Mouse (Mus musculus) hindbrain, embryonic 16.5 days (tissue): ENCODE measurements around the gene Fhit. TPM values are rescaled to one million over a fixed set of nuclear protein-coding genes. Genes with fewer than 3 reads are reported as not detected.

ENCODE experiments used
- ATAC-seq: fragments of 200-750 bp; cut with Nextera tagmentation; 2 replicates; pipeline ENCODE4 v1.8.0; 2017; ENCODE audit warnings: moderate TSS enrichment, moderate library complexity
- H3K27ac ChIP-seq: fragments of 300-500 bp; sonication (generic); 2 replicates; pipeline ENCODE4 v1.5.1; 2014; ENCODE audit warnings: low read depth, mild to moderate bottlenecking, control low read depth, low read length, moderate library complexity
- H3K27me3 ChIP-seq: fragments of 300-500 bp; sonication (generic); replicated peaks from 2 replicates; pipeline ENCODE4 v1.6.1; 2014; ENCODE audit warnings: low read length; ENCODE audit not compliant: control insufficient read depth, insufficient read depth
- H3K36me3 ChIP-seq: fragments of 300-500 bp; sonication (generic); 2 replicates; pipeline ENCODE4 v1.6.1; 2014; ENCODE audit warnings: mild to moderate bottlenecking, low read length, moderate library complexity, mixed read lengths; ENCODE audit not compliant: control insufficient read depth, insufficient read depth
- H3K4me1 ChIP-seq: fragments of 300-500 bp; sonication (generic); 2 replicates; pipeline ENCODE4 v1.6.1; 2014; ENCODE audit warnings: low read depth, low read length; ENCODE audit not compliant: control insufficient read depth, insufficient read depth
- H3K4me2 ChIP-seq: fragments of 300-500 bp; sonication (generic); 2 replicates; pipeline ENCODE4 v1.6.1; 2014; ENCODE audit warnings: mild to moderate bottlenecking, low read length, control low read depth, moderate library complexity
- H3K4me3 ChIP-seq: fragments of 300-500 bp; sonication (generic); 2 replicates; pipeline ENCODE4 v1.5.1; 2014; ENCODE audit warnings: mild to moderate bottlenecking, low read length, control low read depth, moderate library complexity
- H3K9ac ChIP-seq: fragments of 300-500 bp; sonication (generic); 2 replicates; pipeline ENCODE4 v1.6.1; 2014; ENCODE audit warnings: low read depth, mild to moderate bottlenecking, control low read depth, low read length, moderate library complexity
- H3K9me3 ChIP-seq: fragments of 300-500 bp; sonication (generic); 2 replicates; pipeline ENCODE4 v1.6.1; 2014; ENCODE audit warnings: mild to moderate bottlenecking, low read length, moderate library complexity; ENCODE audit not compliant: control insufficient read depth
- WGBS: fragments of 180-500 bp; shearing (Covaris S2); extraction: QIAGEN DNeasy Blood & Tissue Kit; methylation state at CpG from one replicate; pipeline ENCODE4 v1.1.7; 2014; 5-methylcytosine and 5-hydroxymethylcytosine counted together
- polyA plus RNA-seq: library from polyadenylated mRNA; unstranded; fragments of >200 nt; fragmentation: Nextera tagmentation; extraction: Ambion mirVana; gene quantifications from 2 replicates; pipeline ENCODE4 v1.2.1, GENCODE M21; 2015

Fhit gene
- polyA plus RNA-seq, 1 experiment from 2014 or later: 8.5 TPM

GRCm38 (mm10) chr14:10133873-10134272 is 1028.0 kb downstream of the Fhit start:
- Histone ChIP-seq H3K4me1 (no peaks in the 10 kb centered on the region), H3K27ac (no peak overlapping the region), H3K4me2 (no peak overlapping the region), H3K9ac (no peak overlapping the region), H3K27me3 (no peaks in the 10 kb centered on the region), H3K4me3 (no peak overlapping the region), H3K9me3 (no peaks in the 10 kb centered on the region), H3K36me3 (no peaks in the 10 kb centered on the region)
- WGBS: 92% methylated on average over 10 of the region's 10 CpGs
- ATAC-seq: no peak

DNA sequence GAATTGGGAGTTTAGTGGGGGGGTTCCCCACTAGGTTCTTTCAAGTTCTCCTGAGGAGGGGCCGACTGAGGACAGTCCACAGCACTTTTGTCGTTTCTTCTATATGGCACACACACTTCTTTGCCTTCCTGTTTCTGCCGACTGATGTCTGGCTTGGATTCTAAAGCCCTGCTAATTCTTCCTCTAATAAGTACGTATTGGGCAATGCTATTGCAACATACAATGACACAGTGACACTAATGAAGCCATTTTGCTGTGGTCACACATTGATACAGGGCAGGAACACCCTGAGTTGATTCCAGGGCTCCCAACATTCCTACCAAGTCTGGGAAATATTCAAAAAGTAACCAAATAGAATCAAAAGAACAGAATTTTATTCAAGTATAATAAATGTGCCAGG is 1032.2 kb downstream of the Fhit start:
- no peaks in the 10 kb centered on the region for H3K4me1 ChIP-seq
- WGBS: 89% methylated on average over 4 of the region's 4 CpGs
- no peak overlapping the region for H3K9ac ChIP-seq
- no peaks in the 10 kb centered on the region for H3K27me3 ChIP-seq
- ATAC-seq: no peak
- no peak overlapping the region for H3K4me3 ChIP-seq
- no peak overlapping the region for H3K27ac ChIP-seq
- H3K9me3 ChIP-seq: no peaks in the 10 kb centered on the region
- no peaks in the 10 kb centered on the region for H3K36me3 ChIP-seq
- H3K4me2 ChIP-seq: no peak overlapping the region

- 90% methylated on average over 7 of the region's 7 CpGs for WGBS
These were observed 1032.7 kb downstream of the Fhit start for GRCm38 (mm10) chr14:10129088-10129487.

GRCm38 (mm10) chr14:10126536-10126935 is 1035.3 kb downstream of the Fhit start:
- Histone ChIP-seq H3K27me3 (no peaks in the 10 kb centered on the region), H3K9me3 (no peaks in the 10 kb centered on the region), H3K36me3 (no peaks in the 10 kb centered on the region), H3K27ac (no peak overlapping the region), H3K4me2 (no peak overlapping the region), H3K4me3 (no peak overlapping the region), H3K4me1 (no peaks in the 10 kb centered on the region), H3K9ac (no peak overlapping the region)
- ATAC-seq: no peak

More at GRCm38 (mm10) chr14:10129088-10129487, 1032.7 kb downstream of the Fhit start:
- H3K36me3 ChIP-seq: no peaks in the 10 kb centered on the region
- ATAC-seq: no peak
- H3K4me2 ChIP-seq: no peak overlapping the region
- H3K4me3 ChIP-seq: no peak overlapping the region
- H3K27ac ChIP-seq: no peak overlapping the region
- H3K9ac ChIP-seq: no peak overlapping the region
- H3K9me3 ChIP-seq: no peaks in the 10 kb centered on the region
- H3K4me1 ChIP-seq: no peaks in the 10 kb centered on the region
- no peaks in the 10 kb centered on the region for H3K27me3 ChIP-seq

GRCm38 (mm10) chr14:10122176-10122575 is 1039.7 kb downstream of the Fhit start:
- Histone ChIP-seq H3K9me3 (no peaks in the 10 kb centered on the region), H3K36me3 (no peaks in the 10 kb centered on the region), H3K27ac (no peak overlapping the region), H3K9ac (no peak overlapping the region), H3K27me3 (no peaks in the 10 kb centered on the region), H3K4me2 (no peak overlapping the region), H3K4me3 (no peak overlapping the region), H3K4me1 (no peaks in the 10 kb centered on the region)
- ATAC-seq: no peak
- 67% methylated on average over 4 of the region's 4 CpGs for WGBS

- Histone ChIP-seq H3K4me2 (no peak overlapping the region), H3K36me3 (no peaks in the 10 kb centered on the region)
- ATAC-seq: no peak
These were observed 1065.6 kb downstream of the Fhit start for GRCm38 (mm10) chr14:10096236-10096635.

DNA sequence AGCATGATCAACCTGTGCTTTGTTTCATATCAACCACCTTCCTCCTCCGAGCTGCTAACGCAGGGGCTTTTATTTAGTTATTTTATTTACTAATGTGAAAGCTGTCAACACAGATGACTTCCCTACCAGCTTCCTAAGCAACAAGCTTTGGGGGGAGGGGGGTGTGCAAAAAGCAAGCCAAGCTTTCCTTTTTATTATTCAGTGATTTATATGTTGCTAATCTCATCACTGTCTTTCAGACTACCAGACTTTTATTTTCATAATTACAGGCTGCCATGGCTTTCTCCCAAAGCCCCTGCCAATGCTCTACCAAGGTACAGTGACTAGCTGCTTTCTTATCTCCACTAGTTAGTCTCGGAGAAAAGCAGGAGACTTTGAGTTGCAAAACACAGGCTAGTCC is 1082.8 kb downstream of the Fhit start:
- ATAC-seq: no peak
- 68% methylated on average over 3 of the region's 3 CpGs for WGBS
- Histone ChIP-seq H3K4me3 (no peak overlapping the region), H3K9me3 (no peaks in the 10 kb centered on the region), H3K27me3 (no peaks in the 10 kb centered on the region), H3K4me1 (no peaks in the 10 kb centered on the region), H3K4me2 (no peak overlapping the region), H3K9ac (no peak overlapping the region), H3K36me3 (no peaks in the 10 kb centered on the region), H3K27ac (no peak overlapping the region)

More at GRCm38 (mm10) chr14:10096236-10096635, 1065.6 kb downstream of the Fhit start:
- Histone ChIP-seq H3K4me3 (no peak overlapping the region), H3K27ac (no peak overlapping the region), H3K9me3 (no peaks in the 10 kb centered on the region), H3K9ac (no peak overlapping the region), H3K27me3 (no peaks in the 10 kb centered on the region), H3K4me1 (no peaks in the 10 kb centered on the region)
- 100% methylated on average over 2 of the region's 2 CpGs for WGBS

DNA sequence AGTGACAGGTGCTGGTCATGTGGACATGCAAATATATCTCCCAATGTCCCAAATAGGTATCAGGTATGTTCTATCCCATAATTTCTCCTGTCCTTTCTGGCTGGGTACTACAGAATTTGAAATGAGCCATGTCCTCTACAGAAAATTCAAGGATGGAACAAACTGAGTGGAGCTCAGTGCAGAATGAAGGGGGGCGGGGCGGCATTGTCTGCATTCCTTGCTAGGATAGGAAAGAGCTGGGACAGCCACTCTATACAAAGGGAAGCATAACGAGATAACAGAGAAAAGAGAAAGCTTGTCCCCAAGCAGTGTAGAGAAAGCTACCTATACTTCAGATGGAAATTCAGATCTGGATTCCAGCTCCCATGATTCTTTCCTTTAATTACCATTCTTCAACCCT is 1111.9 kb downstream of the Fhit start:
- no peak overlapping the region for H3K4me2 ChIP-seq
- 66% methylated on average over 3 of the region's 3 CpGs for whole genome bisulfite sequencing

DNA sequence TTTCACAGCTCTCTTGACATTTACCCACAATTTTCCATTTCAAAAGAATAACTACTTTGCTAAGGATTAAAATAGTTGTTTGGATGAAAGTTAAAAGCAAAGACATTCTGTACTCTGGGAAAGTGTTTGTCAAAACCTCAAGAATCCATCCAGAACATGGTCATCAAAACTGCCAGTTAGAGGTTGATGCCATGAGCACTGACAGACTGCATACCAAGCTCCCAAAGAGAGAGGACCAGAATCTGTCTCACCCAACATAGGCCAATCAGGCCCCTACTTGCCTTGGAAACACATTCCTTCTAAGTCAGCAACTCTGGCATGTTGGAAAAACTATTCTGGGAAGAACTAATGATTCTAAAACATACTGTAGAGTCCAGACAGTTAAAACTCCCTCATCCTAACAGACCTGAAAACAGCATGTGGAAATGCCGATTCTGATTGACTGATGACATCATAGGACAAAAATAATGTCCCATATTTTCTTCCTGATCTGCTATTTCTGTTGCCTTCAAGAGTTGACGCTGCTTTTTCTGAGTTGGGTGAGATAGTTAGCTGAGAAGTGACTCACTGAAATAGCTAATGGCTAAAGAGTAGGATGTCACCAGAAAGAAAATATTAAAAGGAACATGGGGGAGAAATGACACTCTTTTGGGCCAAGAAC is 1114.6 kb downstream of the Fhit start:
- H3K4me2 ChIP-seq: no peak overlapping the region
- H3K4me1 ChIP-seq: no peaks in the 10 kb centered on the region
- no peaks in the 10 kb centered on the region for H3K9me3 ChIP-seq
- no peak overlapping the region for H3K9ac ChIP-seq
- no peak for ATAC-seq
- H3K4me3 ChIP-seq: no peak overlapping the region
- H3K27ac ChIP-seq: no peak overlapping the region
- H3K27me3 ChIP-seq: no peaks in the 10 kb centered on the region
- 88% methylated on average over 2 of the region's 2 CpGs for WGBS
- H3K36me3 ChIP-seq: no peaks in the 10 kb centered on the region

More for the DNA sequence above, 1111.9 kb downstream of the Fhit start:
- Histone ChIP-seq H3K4me1 (no peaks in the 10 kb centered on the region), H3K9me3 (no peaks in the 10 kb centered on the region), H3K9ac (no peak overlapping the region), H3K36me3 (no peaks in the 10 kb centered on the region), H3K27ac (no peak overlapping the region), H3K27me3 (no peaks in the 10 kb centered on the region), H3K4me3 (no peak overlapping the region)
- no peak for ATAC-seq
